Mouse (Mus musculus): Measurements from ENCODE around the gene Olfr987. TPM values are rescaled to one million over a fixed set of nuclear protein-coding genes. Genes with fewer than 3 reads are reported as not detected.
"Not testable (repeated sequence)": the region's sequence is repeated elsewhere in the genome, so short reads cannot be mapped to it uniquely, and the experiment has no call there.

The Olfr987 gene
- not detected for total RNA-seq (2022)

DNA sequence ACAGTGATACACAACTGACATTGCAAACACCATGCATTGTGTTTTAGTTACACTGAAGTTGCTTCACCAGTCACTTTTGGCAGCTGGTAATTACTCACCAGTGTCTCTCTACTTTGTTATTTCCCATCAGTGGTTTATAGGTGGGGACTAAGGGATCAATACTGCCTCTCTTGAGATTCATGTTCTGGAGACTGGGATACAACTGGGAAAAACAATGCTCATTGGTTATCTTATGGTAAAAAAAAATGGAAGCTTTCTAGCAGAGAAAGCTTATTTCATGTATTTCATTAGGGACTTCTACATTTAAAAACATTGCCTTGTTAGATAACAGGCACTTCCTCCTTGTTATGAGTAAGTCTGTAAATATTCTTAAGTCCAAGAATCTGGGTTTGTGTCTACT lies at the start of gene Olfr987:
Gene Olfr987 (minus strand): TSS at position 101 of the 400 bp plus-strand sequence.
- DNase-seq = not testable (repeated sequence)

DNA sequence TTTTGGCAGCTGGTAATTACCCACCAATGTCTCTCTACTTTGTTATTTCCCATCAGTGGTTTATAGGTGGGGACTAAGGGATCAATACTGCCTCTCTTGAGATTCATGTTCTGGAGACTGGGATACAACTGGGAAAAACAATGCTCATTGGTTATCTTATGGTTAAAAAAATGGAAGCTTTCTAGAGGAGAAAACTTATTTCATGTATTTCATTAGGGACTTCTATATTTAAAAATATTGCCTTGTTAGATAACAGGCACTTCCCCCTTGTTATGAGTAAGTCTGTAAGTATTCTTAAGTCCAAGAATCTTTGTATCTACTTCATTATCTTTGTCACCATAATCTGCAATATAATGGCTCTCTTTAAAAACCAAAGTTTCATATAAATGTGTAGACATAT lies 24.0 kb upstream of the Olfr987 start, which contains the start of gene Olfr988:
Gene Olfr988 (minus strand): TSS at position 101 of the 400 bp plus-strand sequence.
- not testable (repeated sequence) for DNase-seq

DNA sequence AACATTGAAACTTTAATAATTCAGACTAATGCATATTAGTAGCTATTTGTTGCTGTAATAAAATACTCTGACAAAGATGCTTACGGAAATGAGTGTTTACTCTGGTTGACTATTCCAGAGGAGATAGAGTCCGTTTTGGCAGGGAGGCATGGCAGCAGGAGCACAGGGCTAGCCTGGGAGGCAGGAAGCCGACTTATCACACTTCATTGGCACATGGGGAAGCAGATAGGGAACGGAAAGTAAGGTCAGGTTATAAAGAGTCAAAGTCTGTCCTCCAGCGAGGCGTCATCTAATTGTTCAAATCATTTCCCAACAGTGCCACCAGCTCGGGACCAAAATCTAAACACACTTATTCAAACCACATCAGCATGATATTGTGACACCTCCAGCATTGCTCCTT lies 857 bp upstream of the Olfr987 start:
- DNase-seq = no peak

DNA sequence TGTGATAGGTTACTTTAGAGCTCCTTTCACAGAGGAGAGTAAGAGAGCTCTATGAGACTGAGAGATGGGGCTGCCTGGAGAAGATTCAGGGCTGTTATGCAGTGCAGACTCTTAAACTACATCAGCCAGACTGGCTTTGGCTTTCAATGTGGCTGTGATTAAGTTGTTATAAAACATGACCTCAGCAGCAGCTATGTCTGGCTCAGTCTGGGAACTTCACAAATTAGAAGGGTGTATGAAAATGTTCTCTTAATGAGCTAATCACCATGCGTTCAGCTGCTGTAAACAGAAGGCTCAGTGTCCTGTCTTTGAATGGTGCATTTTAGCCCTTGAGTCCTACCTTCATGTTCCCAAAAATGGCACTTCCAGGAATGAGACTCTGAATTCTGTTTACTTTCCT lies 20.0 kb downstream of the Olfr987 start:
- DNase-seq = no peak

DNA sequence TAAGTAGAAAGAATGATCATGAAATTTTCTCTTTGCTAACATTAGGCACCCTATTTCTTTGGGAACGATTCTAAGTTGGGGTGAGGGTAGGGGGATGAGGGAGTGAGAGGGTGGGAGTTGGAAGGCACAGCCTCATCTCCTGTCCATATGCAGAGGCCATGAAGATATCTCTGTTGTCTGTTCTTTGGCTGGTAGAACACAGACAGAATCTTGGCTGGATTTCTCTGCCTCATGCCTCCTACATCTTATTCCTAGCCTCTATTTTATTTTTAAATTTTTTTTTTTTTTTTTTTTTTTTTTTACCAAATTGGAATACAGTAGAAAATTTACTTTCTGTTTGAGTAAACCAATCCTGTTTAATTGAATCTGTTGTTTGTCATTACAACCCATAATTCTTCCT lies 53.7 kb downstream of the Olfr987 start:
- no peak for DNase-seq

DNA sequence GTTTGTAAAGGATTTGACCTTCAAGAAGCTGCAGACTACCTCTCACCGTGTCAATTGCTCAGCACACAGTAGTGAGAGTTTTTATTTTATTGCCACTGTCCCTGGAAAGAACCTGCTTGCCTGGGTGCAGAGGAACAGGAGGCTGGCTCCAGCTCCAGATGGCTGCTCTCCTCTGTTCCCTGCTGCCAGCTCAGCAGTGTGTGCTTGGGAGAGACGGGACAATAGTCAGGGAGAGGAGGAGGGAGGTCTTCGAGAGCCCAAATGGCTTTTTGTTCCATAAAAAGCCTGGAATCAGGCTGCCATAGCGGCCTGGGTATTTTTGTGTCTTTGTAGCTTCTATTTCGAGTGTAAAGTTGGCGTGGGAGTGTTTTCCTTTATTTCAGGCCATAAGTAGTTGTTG lies 54.5 kb downstream of the Olfr987 start:
- DNase-seq = no peak

DNA sequence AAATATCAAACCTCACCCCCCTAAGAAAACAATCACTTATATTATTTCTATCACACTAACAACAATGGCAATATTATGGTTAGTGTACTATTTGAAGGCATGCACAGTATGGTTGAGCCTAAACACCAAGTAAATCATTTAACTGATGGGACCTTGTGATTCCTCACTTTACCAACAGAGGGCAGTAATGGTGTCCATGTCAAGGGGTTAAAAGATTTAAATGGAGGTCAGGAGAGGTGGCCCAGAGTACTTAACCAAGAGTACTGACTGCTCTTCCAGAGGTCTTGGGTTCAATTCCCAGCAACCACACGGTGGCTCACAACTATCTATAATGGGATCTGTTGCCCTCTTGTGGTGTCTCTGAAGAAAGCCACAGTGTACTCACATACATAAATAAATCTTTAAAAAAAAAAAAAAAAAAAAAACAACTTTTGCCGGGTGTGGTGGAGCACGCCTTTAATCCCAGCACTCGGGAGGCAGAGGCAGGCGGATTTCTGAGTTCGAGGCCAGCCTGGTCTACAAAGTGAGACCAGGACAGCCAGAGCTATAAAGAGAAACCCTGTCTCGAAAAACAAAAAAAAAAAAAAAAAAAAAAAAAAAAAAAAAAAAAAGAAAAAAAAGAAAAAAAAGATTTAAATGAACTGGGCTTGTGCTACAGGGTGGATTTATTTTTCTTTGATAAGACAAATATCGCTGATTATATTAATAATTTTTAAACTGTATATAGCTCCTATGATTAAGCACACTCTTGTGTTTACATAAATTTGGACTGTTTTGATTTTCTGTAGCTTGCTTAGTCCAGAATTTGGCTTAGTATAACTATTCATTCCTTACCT lies 55.3 kb downstream of the Olfr987 start:
- no peak for DNase-seq

DNA sequence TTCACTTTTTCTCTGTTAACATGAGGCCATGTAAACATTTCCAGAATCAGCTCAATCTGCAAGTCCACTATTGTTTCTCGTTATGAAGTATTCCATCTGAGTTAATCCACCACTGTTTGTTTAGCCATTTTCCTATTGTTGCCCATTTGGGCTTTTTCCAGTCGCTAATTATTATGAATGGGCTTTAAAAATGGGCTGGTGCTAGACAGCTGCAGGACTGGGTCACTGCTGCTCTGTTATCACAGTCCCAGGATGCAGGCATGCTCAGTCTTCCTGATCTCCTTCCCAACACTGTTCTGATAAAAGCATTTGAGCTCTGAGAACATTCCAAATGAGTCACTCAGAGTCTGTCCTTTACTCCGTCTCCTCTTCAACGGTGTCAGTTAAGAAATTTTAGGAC lies 58.1 kb downstream of the Olfr987 start:
- no peak for DNase-seq

Other genes starting within 250 kb of the Olfr987 start
- 10 to 100 TPM in 1 of 4 experiments, 1 to 10 TPM in 3; 4.3 to 17.6 (median 8.0) TPM for gene Aplnr, start 203.1 kb downstream of the Olfr987 start, total RNA-seq (2022)
- 10 to 100 TPM; 14.3 to 30.9 (median 24.9) TPM for gene Lrrc55, start 142.1 kb downstream of the Olfr987 start, total RNA-seq (2022)
- gene Olfr988, start 23.9 kb upstream of the Olfr987 start, total RNA-seq (2022) = not detected
- not detected for gene Olfr992, start 70.2 kb upstream of the Olfr987 start, total RNA-seq (2022)
- not detected for gene Olfr993, start 75.6 kb upstream of the Olfr987 start, total RNA-seq (2022)
- gene Olfr994, start 97.1 kb upstream of the Olfr987 start, total RNA-seq (2022) = not detected
- not detected for gene Olfr995, start 104.3 kb upstream of the Olfr987 start, total RNA-seq (2022)
- under 1 TPM; 0.26 to 0.66 (median 0.48) TPM for gene 4833423E24Rik, start 179.7 kb upstream of the Olfr987 start, total RNA-seq (2022)
- gene Olfr996, start 239.9 kb upstream of the Olfr987 start, total RNA-seq (2022) = not detected
- not detected for gene Olfr998, start 249.6 kb upstream of the Olfr987 start, total RNA-seq (2022)